Mouse (Mus musculus): ENCODE data around the gene Cables2.

DNA sequence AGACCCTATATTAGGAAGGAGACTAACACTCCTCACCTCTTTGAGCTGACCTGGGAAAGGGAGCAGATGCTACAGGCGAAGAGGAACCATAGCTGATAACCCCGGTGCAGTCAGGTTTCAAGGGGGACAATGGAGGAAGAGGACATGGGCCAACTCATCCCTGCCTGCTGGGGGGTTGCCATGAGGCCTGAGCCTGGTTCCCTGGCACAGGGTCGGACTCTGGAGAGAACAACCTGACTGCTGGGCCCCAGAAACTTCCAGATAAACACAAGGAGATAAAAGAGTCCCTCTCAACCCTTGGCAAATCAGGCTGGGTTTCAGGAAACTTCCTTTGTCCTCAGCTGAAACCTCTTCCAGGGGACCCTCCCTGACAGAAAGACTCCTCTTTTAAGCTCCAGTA lies 55.1 kb downstream of the Cables2 start:
- no peak for TF ChIP-seq CTCF (IDR thresholded peaks at IDR 0.05)
- TF ChIP-seq EP300 (IDR thresholded peaks at IDR 0.05; ENCODE audit: insufficient read depth, low read depth, low read length): 0 out of 2 replicates have a peak, but pooled peaks have one; percentile 8
- TF ChIP-seq POLR2A (IDR thresholded peaks at IDR 0.05; ENCODE audit: insufficient read depth, low read depth, low read length): no peak
